Mouse (Mus musculus): ENCODE measurements around the gene Tbc1d9b.

GRCm38 (mm10) chr11:50177111-50177510 lies 45.9 kb downstream of the Tbc1d9b start:
- TF ChIP-seq CEBPB (IDR thresholded peaks at IDR 0.05; ENCODE audit: low read depth), result no peak
- no peak for TF ChIP-seq MYOG (IDR thresholded peaks at IDR 0.05; ENCODE audit: control insufficient read depth, extremely low read depth, insufficient read length)
- no peak for TF ChIP-seq CTCF (IDR thresholded peaks at IDR 0.05; ENCODE audit: control insufficient read depth, insufficient read depth, insufficient read length)
- no peak for TF ChIP-seq MAX (IDR thresholded peaks at IDR 0.05)
- TF ChIP-seq MYOD1 (IDR thresholded peaks at IDR 0.05; ENCODE audit: control insufficient read depth, insufficient read length, low read depth), result no peak
- TF ChIP-seq USF1 (IDR thresholded peaks at IDR 0.05; ENCODE audit: low read depth), result no peak
